Mouse (Mus musculus): ENCODE measurements around the gene Tnxb. TPM values are rescaled to one million over a fixed set of nuclear protein-coding genes. Genes with fewer than 3 reads are reported as not detected.

Tnxb gene
- polyA plus RNA-seq, 1 experiment from 2014 or later: 1.1 TPM

GRCm38 (mm10) chr17:34664472-34664871 is 5.9 kb upstream of the Tnxb start:
- 0 out of 2 replicates have a peak, but pooled peaks cover 2% of the 10 kb centered on the region for H3K27me3 ChIP-seq (ENCODE audit: control insufficient read depth, insufficient read depth, low read length)
- H3K9ac ChIP-seq (replicated peaks; ENCODE audit: low read depth, low read length): no peak overlapping the region
- H3K4me2 ChIP-seq (replicated peaks; ENCODE audit: low read depth, low read length): no peak overlapping the region
- H3K9me3 ChIP-seq (ENCODE audit: control insufficient read depth, low read depth, low read length): no peaks in the 10 kb centered on the region
- H3K4me1 ChIP-seq (ENCODE audit: control insufficient read depth, insufficient read depth, low read length): peaks cover 14% of the 10 kb centered on the region; the same call in 1 of the 2 replicates
- H3K4me3 ChIP-seq (ENCODE audit: low read depth, low read length): no peak overlapping the region
- 65% methylated on average over 7 of the region's 7 CpGs for WGBS
- no peak overlapping the region for H3K27ac ChIP-seq (ENCODE audit: low read length)
- H3K36me3 ChIP-seq (ENCODE audit: control insufficient read depth, insufficient read depth, low read length): no peaks in the 10 kb centered on the region
- no peak for ATAC-seq (ENCODE audit: insufficient number of reproducible peaks, insufficient read depth, low FRiP score, low read depth)

- H3K27me3 ChIP-seq (ENCODE audit: control insufficient read depth, insufficient read depth, low read length): peaks cover 31% of the 10 kb centered on the region
- peak; percentile 38; the same call in 1 of the 2 replicates for ATAC-seq (ENCODE audit: insufficient number of reproducible peaks, insufficient read depth, low FRiP score, low read depth)
- H3K36me3 ChIP-seq (ENCODE audit: control insufficient read depth, insufficient read depth, low read length): no peaks in the 10 kb centered on the region
- H3K4me2 ChIP-seq (replicated peaks; ENCODE audit: low read depth, low read length): peak overlapping the region; percentile 55
- 9% methylated on average over 90 of the region's 93 CpGs for WGBS
- peaks cover 19% of the 10 kb centered on the region; the same call in 1 of the 2 replicates for H3K4me1 ChIP-seq (ENCODE audit: control insufficient read depth, insufficient read depth, low read length)
- H3K9me3 ChIP-seq (ENCODE audit: control insufficient read depth, low read depth, low read length): no peaks in the 10 kb centered on the region
- peak overlapping the region; percentile 30 for H3K4me3 ChIP-seq (ENCODE audit: low read depth, low read length)
- H3K27ac ChIP-seq (ENCODE audit: low read length): no peak overlapping the region
- 0 out of 2 replicates have a peak overlapping the region, but pooled peaks have one; percentile 6 for H3K9ac ChIP-seq (replicated peaks; ENCODE audit: low read depth, low read length)
Observed at GRCm38 (mm10) chr17:34671151-34672066, 1.1 kb downstream of the Tnxb start.

GRCm38 (mm10) chr17:34672246-34672792 is 2.0 kb downstream of the Tnxb start:
- H3K4me3 ChIP-seq (ENCODE audit: low read depth, low read length): peak overlapping the region; percentile 30; the same call in 1 of the 2 replicates
- H3K4me1 ChIP-seq (ENCODE audit: control insufficient read depth, insufficient read depth, low read length): peaks cover 19% of the 10 kb centered on the region; the same call in 1 of the 2 replicates
- no peaks in the 10 kb centered on the region for H3K9me3 ChIP-seq (ENCODE audit: control insufficient read depth, low read depth, low read length)
- peaks cover 31% of the 10 kb centered on the region for H3K27me3 ChIP-seq (ENCODE audit: control insufficient read depth, insufficient read depth, low read length)
- peak overlapping the region; percentile 55 for H3K4me2 ChIP-seq (replicated peaks; ENCODE audit: low read depth, low read length)
- H3K27ac ChIP-seq (ENCODE audit: low read length): no peak overlapping the region
- H3K9ac ChIP-seq (replicated peaks; ENCODE audit: low read depth, low read length): no peak overlapping the region; the same call in 1 of the 2 replicates
- WGBS: 34% methylated on average over 49 of the region's 49 CpGs
- H3K36me3 ChIP-seq (ENCODE audit: control insufficient read depth, insufficient read depth, low read length): no peaks in the 10 kb centered on the region
- no peak for ATAC-seq (ENCODE audit: insufficient number of reproducible peaks, insufficient read depth, low FRiP score, low read depth)

GRCm38 (mm10) chr17:34673139-34673538 is 2.8 kb downstream of the Tnxb start:
- 90% methylated on average over 7 of the region's 7 CpGs for WGBS
- Histone ChIP-seq H3K27ac (ENCODE audit: low read length) (no peak overlapping the region), H3K27me3 (ENCODE audit: control insufficient read depth, insufficient read depth, low read length) (peaks cover 31% of the 10 kb centered on the region), H3K4me2 (replicated peaks; ENCODE audit: low read depth, low read length) (no peak overlapping the region), H3K4me3 (ENCODE audit: low read depth, low read length) (no peak overlapping the region), H3K9me3 (ENCODE audit: control insufficient read depth, low read depth, low read length) (no peaks in the 10 kb centered on the region), H3K36me3 (ENCODE audit: control insufficient read depth, insufficient read depth, low read length) (no peaks in the 10 kb centered on the region), H3K9ac (replicated peaks; ENCODE audit: low read depth, low read length) (no peak overlapping the region), H3K4me1 (ENCODE audit: control insufficient read depth, insufficient read depth, low read length) (peaks cover 19% of the 10 kb centered on the region; the same call in 1 of the 2 replicates)
- no peak for ATAC-seq (ENCODE audit: insufficient number of reproducible peaks, insufficient read depth, low FRiP score, low read depth)

GRCm38 (mm10) chr17:34674524-34675204 is 4.3 kb downstream of the Tnxb start:
- Histone ChIP-seq H3K27ac (ENCODE audit: low read length) (peak overlapping the region; percentile 78), H3K4me3 (ENCODE audit: low read depth, low read length) (no peak overlapping the region), H3K9ac (replicated peaks; ENCODE audit: low read depth, low read length) (no peak overlapping the region), H3K4me1 (ENCODE audit: control insufficient read depth, insufficient read depth, low read length) (peaks cover 19% of the 10 kb centered on the region; the same call in 1 of the 2 replicates), H3K9me3 (ENCODE audit: control insufficient read depth, low read depth, low read length) (no peaks in the 10 kb centered on the region), H3K27me3 (ENCODE audit: control insufficient read depth, insufficient read depth, low read length) (peaks cover 31% of the 10 kb centered on the region), H3K4me2 (replicated peaks; ENCODE audit: low read depth, low read length) (no peak overlapping the region), H3K36me3 (ENCODE audit: control insufficient read depth, insufficient read depth, low read length) (no peaks in the 10 kb centered on the region)
- 49% methylated on average over 11 of the region's 11 CpGs for WGBS
- no peak for ATAC-seq (ENCODE audit: insufficient number of reproducible peaks, insufficient read depth, low FRiP score, low read depth)

GRCm38 (mm10) chr17:34675205-34676092 is 5.1 kb downstream of the Tnxb start:
- Histone ChIP-seq H3K4me2 (replicated peaks; ENCODE audit: low read depth, low read length) (no peak overlapping the region), H3K36me3 (ENCODE audit: control insufficient read depth, insufficient read depth, low read length) (no peaks in the 10 kb centered on the region), H3K27ac (ENCODE audit: low read length) (peak overlapping the region; percentile 78), H3K4me3 (ENCODE audit: low read depth, low read length) (no peak overlapping the region), H3K4me1 (ENCODE audit: control insufficient read depth, insufficient read depth, low read length) (peaks cover 19% of the 10 kb centered on the region; the same call in 1 of the 2 replicates), H3K9me3 (ENCODE audit: control insufficient read depth, low read depth, low read length) (no peaks in the 10 kb centered on the region), H3K9ac (replicated peaks; ENCODE audit: low read depth, low read length) (no peak overlapping the region), H3K27me3 (ENCODE audit: control insufficient read depth, insufficient read depth, low read length) (peaks cover 29% of the 10 kb centered on the region)
- no peak; the same call in 1 of the 2 replicates for ATAC-seq (ENCODE audit: insufficient number of reproducible peaks, insufficient read depth, low FRiP score, low read depth)
- 41% methylated on average over 13 of the region's 13 CpGs for WGBS

GRCm38 (mm10) chr17:34676093-34676460 is 5.7 kb downstream of the Tnxb start:
- 69% methylated on average over 6 of the region's 6 CpGs for WGBS
- H3K27ac ChIP-seq (ENCODE audit: low read length): no peak overlapping the region
- no peak for ATAC-seq (ENCODE audit: insufficient number of reproducible peaks, insufficient read depth, low FRiP score, low read depth)

More at GRCm38 (mm10) chr17:34676093-34676460, 5.7 kb downstream of the Tnxb start:
- Histone ChIP-seq H3K36me3 (ENCODE audit: control insufficient read depth, insufficient read depth, low read length) (no peaks in the 10 kb centered on the region), H3K9ac (replicated peaks; ENCODE audit: low read depth, low read length) (no peak overlapping the region), H3K4me1 (ENCODE audit: control insufficient read depth, insufficient read depth, low read length) (peaks cover 19% of the 10 kb centered on the region; the same call in 1 of the 2 replicates), H3K4me3 (ENCODE audit: low read depth, low read length) (no peak overlapping the region), H3K9me3 (ENCODE audit: control insufficient read depth, low read depth, low read length) (no peaks in the 10 kb centered on the region), H3K27me3 (ENCODE audit: control insufficient read depth, insufficient read depth, low read length) (peaks cover 23% of the 10 kb centered on the region), H3K4me2 (replicated peaks; ENCODE audit: low read depth, low read length) (no peak overlapping the region)
